Mouse (Mus musculus) urinary bladder, postnatal 4 days (tissue): ENCODE measurements around the gene Ldlrad2.

Experiments used
- DNase-seq, 2 experiments: peaks; one replicate each; pipeline ENCODE4 v3.0.0; 2021 to 2022; ENCODE audit warnings: low spot score in 2 of 2

Ldlrad2 gene

DNA sequence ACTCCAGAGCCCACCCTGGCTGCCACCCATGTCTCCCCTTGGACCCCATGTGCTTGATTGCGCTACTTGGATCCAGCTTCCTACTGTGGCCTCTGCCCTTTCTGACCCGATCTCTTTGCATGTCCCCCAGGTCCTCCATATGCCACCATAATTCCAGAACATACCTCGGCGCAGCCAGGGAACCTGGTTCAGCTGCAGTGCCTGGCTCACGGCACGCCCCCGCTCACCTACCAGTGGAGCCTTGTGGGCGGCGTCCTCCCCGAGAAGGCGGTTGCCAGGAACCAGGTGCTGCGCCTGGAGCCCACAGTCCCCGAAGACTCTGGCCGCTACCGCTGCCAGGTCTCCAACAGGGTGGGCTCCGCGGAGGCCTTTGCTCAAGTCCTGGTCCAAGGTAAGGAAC is 20.9 kb downstream of the Ldlrad2 start:
- DNase-seq: no peak

DNA sequence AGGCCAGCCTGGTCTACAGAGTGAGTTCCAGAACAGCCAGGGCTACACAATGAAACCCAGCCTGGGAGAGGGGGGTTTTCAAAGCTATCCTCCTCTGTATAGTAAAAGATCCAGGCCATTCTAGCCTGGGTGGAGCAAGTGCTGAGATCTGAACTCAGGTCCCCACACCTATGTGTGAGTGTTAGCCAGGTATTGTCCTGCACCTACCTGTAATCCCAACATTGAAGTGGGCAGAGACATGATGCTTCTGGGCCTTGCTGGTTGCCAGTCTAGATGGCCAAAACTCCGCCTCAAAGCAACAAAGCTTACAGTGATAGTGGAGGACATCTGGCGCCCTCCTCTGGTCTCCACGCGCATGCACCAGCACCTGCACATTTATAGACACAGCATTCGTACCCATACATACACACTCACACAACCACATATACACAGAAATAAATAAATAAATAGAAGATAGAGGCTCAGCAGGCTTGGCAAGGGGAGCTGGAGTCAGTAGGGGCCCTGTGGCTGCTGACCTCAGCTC is 28.3 kb downstream of the Ldlrad2 start:
- DNase-seq: no peak

DNA sequence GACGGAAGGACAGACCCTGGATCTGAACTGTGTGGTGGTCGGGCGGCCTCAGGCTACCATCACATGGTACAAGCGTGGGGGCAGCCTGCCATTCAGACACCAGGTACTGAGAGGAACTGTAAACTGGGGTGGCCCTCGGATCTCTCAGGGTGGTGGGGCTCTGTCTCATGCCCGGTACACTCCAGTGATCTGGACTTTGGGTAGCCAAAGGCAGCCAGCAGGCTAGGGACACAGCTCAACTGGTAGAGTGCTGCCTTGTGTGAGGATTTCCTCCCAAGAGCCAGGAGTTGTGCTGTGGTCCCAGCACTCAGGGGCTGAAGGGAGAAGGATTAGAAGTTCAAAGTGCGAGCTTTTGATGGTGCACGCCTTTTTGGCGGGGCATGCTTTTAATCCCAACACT is 28.8 kb downstream of the Ldlrad2 start:
- no peak for DNase-seq

DNA sequence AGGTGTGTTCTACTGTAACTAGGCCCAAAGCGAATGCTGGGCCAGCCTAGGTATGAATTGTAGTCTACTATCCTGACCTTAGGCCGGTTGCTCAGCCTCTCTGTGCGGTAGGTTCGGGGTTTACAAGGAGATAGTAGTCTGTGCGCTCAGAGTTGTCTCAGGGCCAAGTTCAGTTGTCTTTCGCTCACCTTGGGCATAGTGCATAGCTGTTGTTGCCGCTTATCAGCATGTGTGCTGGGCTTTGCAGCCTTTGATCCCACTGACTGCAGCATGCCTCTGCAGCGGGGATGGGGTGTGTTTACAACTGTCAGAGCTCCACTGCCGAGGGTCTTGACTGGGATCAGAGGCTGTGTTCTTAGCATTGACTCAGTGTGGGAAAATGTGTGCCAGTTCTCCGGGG is 31.4 kb downstream of the Ldlrad2 start:
- no peak for DNase-seq

DNA sequence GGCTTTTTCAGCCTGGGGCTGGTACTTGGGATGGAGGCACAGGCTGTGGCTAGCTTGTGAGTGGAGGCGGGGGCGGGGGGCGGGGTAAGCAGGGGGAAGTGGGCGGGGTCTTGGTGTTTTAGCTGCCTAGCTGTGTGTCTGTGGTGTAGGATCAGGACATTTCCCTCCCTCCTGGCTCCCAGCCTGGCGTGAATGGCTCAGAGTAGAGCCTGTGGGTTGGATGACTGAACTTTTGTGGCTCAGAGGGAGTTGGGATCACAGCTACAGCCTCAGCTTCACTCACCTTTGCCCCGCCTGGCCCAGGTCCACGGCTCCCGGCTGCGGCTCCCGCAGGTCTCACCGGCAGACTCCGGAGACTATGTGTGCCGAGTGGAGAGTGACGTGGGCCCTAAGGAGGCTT is 34.0 kb downstream of the Ldlrad2 start:
- no peak for DNase-seq

DNA sequence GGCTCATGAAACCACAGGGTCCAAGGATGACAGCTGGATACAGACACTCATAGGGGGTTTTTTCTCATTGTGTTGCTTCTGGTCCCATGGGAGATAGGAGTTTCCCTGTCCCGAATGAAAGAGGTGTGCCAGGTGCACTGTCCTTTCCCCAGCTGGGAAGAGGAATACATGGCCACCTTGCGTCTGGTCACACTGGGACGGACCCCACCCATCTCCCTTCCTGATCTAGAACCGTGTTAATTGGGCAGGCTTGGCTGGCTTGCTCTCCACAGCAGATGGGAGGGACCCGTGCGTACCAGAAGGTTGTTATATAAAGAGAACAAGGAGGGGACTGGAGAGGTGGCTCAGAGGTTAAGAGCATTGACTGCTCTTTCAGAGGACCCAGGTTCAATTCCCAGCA is 46.5 kb downstream of the Ldlrad2 start:
- DNase-seq: no peak

DNA sequence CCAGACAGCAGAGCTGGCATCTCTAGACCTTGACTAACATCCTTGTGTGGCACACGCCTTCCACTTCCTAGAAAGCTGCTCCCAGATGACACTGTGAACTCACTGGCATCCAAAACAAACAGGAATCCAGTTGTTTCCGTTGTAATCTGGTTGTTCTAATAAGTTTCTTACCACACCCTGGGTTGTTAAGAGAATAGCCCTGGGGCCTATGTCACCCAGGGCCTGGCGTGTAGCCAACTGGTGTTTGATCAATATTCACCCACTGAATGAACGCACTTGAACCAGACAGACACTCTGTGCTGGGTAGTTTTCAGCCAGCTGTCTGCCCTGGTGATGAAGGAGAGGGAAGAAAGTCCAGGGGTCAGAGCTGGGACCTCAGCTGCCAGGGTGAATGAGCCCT is 47.0 kb downstream of the Ldlrad2 start:
- DNase-seq: no peak

DNA sequence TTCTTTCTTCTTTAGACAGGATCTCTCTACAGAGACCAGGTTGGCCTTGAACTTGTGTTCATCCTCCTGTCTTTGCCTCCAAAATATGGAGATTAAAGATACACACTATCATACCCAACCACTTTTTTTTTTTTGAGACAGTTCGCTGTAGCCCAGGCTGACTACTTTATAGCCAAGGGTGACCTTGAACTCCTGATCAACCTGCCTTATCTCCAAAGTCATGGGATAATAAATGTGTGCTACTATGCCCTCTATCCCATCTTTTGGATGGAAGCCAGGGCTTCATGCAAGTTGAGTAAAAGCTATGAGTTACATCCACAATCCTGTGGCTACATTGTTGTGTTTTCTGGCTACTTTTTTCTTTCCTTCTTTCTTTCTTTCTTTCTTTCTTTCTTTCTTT is 48.9 kb downstream of the Ldlrad2 start:
- no peak for DNase-seq
